Mouse (Mus musculus) stomach, postnatal 0 days (tissue): Measurements from ENCODE around the gene Fezf1. TPM values are rescaled to one million over a fixed set of nuclear protein-coding genes. Genes with fewer than 3 reads are reported as not detected.

ENCODE experiments used
- ATAC-seq: fragments of 200-750 bp; cut with Nextera tagmentation; 2 replicates; pipeline ENCODE4 v1.8.0; 2017; ENCODE audit not compliant: low FRiP score, low TSS enrichment
- DNase-seq: peaks from one replicate; pipeline ENCODE4 v3.0.0-alpha.2; 2016; ENCODE audit warnings: low spot score
- H3K27ac ChIP-seq: fragments of 300-500 bp; sonication (generic); replicated peaks from 2 replicates; pipeline ENCODE4 v1.5.1; 2014; ENCODE audit warnings: mild to moderate bottlenecking, control low read depth
- H3K27me3 ChIP-seq: fragments of 300-500 bp; sonication (generic); 2 replicates; pipeline ENCODE4 v1.6.1; 2014; ENCODE audit warnings: low read length; ENCODE audit not compliant: control insufficient read depth, insufficient read depth
- H3K36me3 ChIP-seq: fragments of 300-500 bp; sonication (generic); 2 replicates; pipeline ENCODE4 v1.6.1; 2014; ENCODE audit warnings: low read length, mixed read lengths; ENCODE audit not compliant: control insufficient read depth, insufficient read depth
- H3K4me1 ChIP-seq: fragments of 300-500 bp; sonication (generic); replicated peaks from 2 replicates; pipeline ENCODE4 v1.6.1; 2014; ENCODE audit warnings: antibody characterized with exemption; ENCODE audit not compliant: control insufficient read depth, insufficient read depth
- H3K4me2 ChIP-seq: fragments of 300-500 bp; sonication (generic); replicated peaks from 2 replicates; pipeline ENCODE4 v1.6.1; 2014; ENCODE audit warnings: low read depth, mild to moderate bottlenecking, control low read depth, moderate library complexity
- H3K4me3 ChIP-seq: fragments of 300-500 bp; sonication (generic); 2 replicates; pipeline ENCODE4 v1.5.1; 2014; ENCODE audit warnings: low read depth, low read length, control low read depth
- H3K9ac ChIP-seq: fragments of 300-500 bp; sonication (generic); 2 replicates; pipeline ENCODE4 v1.6.1; 2014; ENCODE audit warnings: mild to moderate bottlenecking, low read length, control low read depth, mixed read lengths
- H3K9me3 ChIP-seq: fragments of 300-500 bp; sonication (generic); 2 replicates; pipeline ENCODE4 v1.6.1; 2016; ENCODE audit warnings: low read length; ENCODE audit not compliant: control insufficient read depth
- CTCF ChIP-seq: IDR thresholded peaks from 2 replicates; pipeline ENCODE4 v1.5.1; 2016; ENCODE audit warnings: antibody characterized with exemption, low read depth, mild to moderate bottlenecking, moderate library complexity
- EP300 ChIP-seq: optimal IDR thresholded peaks from 2 replicates; pipeline ENCODE3; 2016; ENCODE audit warnings: antibody characterized with exemption
- WGBS: fragments of 180-500 bp; shearing (Covaris S2); extraction: QIAGEN DNeasy Blood & Tissue Kit; methylation state at CpG from one replicate; pipeline ENCODE4 v1.1.7; 2014; 5-methylcytosine and 5-hydroxymethylcytosine counted together
- polyA plus RNA-seq: library from polyadenylated mRNA; unstranded; fragments of >200 nt; fragmentation: Nextera tagmentation; extraction: Ambion mirVana; gene quantifications from 2 replicates; pipeline ENCODE4 v1.2.1, GENCODE M21; 2015

The Fezf1 gene
- polyA plus RNA-seq, 1 experiment from 2014 or later: not detected

- no peak overlapping the region for H3K4me2 ChIP-seq
- no peaks in the 10 kb centered on the region for H3K4me1 ChIP-seq
- no peak overlapping the region for H3K9ac ChIP-seq
- no peaks in the 10 kb centered on the region for H3K9me3 ChIP-seq
- WGBS: 12% methylated on average over 11 of the region's 11 CpGs
- no peaks in the 10 kb centered on the region; the same call in 1 of the 2 replicates for H3K27me3 ChIP-seq
- no peaks in the 10 kb centered on the region for H3K36me3 ChIP-seq
- no peak overlapping the region for H3K27ac ChIP-seq
- DNase-seq: no peak
- no peak for TF ChIP-seq CTCF
- no peak for TF ChIP-seq EP300
- no peak for ATAC-seq
- H3K4me3 ChIP-seq: no peak overlapping the region
These were observed 24.8 kb upstream of the Fezf1 start for GRCm38 (mm10) chr6:23272979-23273378.

- Histone ChIP-seq H3K4me1 (no peaks in the 10 kb centered on the region), H3K4me3 (no peak overlapping the region), H3K27me3 (no peaks in the 10 kb centered on the region; the same call in 1 of the 2 replicates), H3K36me3 (no peaks in the 10 kb centered on the region), H3K27ac (no peak overlapping the region), H3K9me3 (no peaks in the 10 kb centered on the region), H3K4me2 (no peak overlapping the region), H3K9ac (no peak overlapping the region)
- no peak for ATAC-seq
- TF ChIP-seq EP300 (no peak), CTCF (no peak)
- no peak for DNase-seq
- 44% methylated on average over 7 of the region's 7 CpGs for WGBS
These were observed 24.4 kb upstream of the Fezf1 start for GRCm38 (mm10) chr6:23272542-23272941.

- Histone ChIP-seq H3K4me2 (no peak overlapping the region), H3K36me3 (no peaks in the 10 kb centered on the region), H3K9ac (no peak overlapping the region), H3K27me3 (peaks cover 5% of the 10 kb centered on the region), H3K9me3 (no peaks in the 10 kb centered on the region), H3K4me3 (no peak overlapping the region), H3K27ac (no peak overlapping the region), H3K4me1 (no peaks in the 10 kb centered on the region)
- WGBS: 6% methylated on average over 9 of the region's 9 CpGs
- TF ChIP-seq CTCF: no peak
- TF ChIP-seq EP300: no peak
- DNase-seq (no peak), ATAC-seq (no peak)
These were observed 12.5 kb upstream of the Fezf1 start for GRCm38 (mm10) chr6:23260738-23261050.

DNA sequence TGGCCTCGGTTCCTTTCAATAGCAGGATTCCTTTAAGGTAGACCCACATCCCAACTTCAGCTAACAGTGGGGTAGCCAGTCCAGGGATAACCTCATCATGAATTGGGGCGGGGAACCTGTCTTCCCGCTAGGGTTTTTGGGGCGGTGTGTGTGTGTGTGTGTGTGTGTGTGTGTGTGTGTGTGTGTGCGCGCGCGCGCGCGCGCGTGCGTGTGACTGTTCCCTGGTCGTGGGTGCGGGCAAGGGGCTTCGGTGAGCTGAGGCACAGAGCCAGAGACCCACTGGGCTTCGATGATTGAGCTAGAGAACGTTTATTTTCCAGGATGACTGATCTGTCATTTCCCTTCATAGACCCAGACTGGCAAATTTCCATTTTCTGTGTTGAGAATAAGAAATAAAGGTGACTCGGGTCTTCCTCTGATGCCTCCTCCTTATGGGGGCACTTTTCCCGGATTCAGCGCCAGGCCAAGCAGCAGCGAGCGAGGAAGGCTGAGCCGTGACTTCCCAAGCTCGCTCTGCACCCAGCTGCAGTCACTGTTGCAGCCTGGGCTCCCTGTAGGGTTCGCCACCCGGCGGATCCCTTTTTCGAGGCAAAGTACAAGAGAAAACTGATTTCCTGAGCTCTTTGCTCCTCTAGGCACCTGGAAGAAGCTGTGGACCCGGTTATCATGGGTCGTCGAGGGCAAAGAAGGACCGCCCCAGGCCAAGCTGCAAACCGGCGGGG, 12.0 kb upstream of the Fezf1 start:
- H3K27me3 ChIP-seq: peaks cover 5% of the 10 kb centered on the region
- WGBS: 6% methylated on average over 36 of the region's 36 CpGs

DNA sequence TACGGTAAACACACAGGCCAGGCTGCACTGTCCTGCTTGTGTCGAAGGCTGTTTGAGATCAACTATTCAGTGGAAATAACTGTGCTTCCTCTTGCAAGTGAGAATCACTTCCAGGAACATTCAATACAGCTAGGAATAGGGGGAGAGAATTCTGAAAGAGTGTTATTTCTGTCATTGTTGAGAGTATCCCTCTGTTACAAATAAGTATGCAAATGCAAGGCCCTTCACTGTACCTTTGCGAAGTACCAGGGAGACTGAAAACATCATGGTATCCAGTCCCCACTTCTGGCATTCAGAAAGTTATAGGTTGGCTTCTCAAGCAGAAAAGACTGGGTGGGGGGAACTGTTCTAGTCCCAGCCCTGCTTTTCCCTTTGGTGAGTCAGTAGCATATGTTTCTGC, 9.8 kb upstream of the Fezf1 start:
- TF ChIP-seq CTCF (no peak), EP300 (no peak)
- ATAC-seq (no peak), DNase-seq (no peak)
- H3K4me3 ChIP-seq: no peak overlapping the region
- H3K36me3 ChIP-seq: no peaks in the 10 kb centered on the region
- H3K9ac ChIP-seq: no peak overlapping the region
- H3K4me2 ChIP-seq: no peak overlapping the region
- no peak overlapping the region for H3K27ac ChIP-seq
- H3K4me1 ChIP-seq: no peaks in the 10 kb centered on the region
- peaks cover 8% of the 10 kb centered on the region for H3K27me3 ChIP-seq
- no peaks in the 10 kb centered on the region for H3K9me3 ChIP-seq
- 23% methylated on average over 3 of the region's 3 CpGs for WGBS

More for the DNA sequence above, 12.0 kb upstream of the Fezf1 start:
- ATAC-seq (no peak), DNase-seq (peak; percentile 25)
- Histone ChIP-seq H3K9me3 (no peaks in the 10 kb centered on the region), H3K4me3 (no peak overlapping the region), H3K36me3 (no peaks in the 10 kb centered on the region), H3K4me2 (no peak overlapping the region), H3K27ac (no peak overlapping the region), H3K9ac (no peak overlapping the region), H3K4me1 (no peaks in the 10 kb centered on the region)
- TF ChIP-seq EP300: no peak
- no peak for TF ChIP-seq CTCF

DNA sequence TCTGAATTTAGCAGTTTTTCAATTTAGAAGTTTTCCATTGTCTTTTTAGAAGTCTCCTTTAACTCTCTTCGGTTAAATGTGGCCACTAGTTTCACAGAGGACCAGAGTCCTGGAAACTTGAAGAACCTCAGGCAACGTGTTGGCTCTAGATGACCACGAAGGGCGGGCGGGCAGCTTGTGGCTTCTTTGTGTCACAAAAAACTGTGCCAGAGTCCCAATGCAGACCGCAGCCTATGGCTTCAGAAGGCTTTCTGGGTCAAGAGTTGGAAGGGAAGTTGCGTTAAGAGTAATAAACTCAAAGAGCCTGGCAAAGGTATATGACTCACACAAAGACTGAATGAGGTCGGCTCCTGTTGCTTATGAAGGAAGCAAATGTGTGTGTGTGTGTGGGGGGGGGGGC, 7.0 kb upstream of the Fezf1 start:
- Histone ChIP-seq H3K4me2 (no peak overlapping the region), H3K4me1 (no peaks in the 10 kb centered on the region), H3K9ac (no peak overlapping the region), H3K9me3 (no peaks in the 10 kb centered on the region), H3K27ac (no peak overlapping the region), H3K4me3 (no peak overlapping the region), H3K36me3 (no peaks in the 10 kb centered on the region), H3K27me3 (peaks cover 12% of the 10 kb centered on the region; the same call in 1 of the 2 replicates)
- DNase-seq: no peak
- ATAC-seq: no peak
- WGBS: 2% methylated on average over 8 of the region's 8 CpGs
- TF ChIP-seq CTCF (no peak), EP300 (no peak)
